Mouse (Mus musculus): ENCODE measurements around the gene Pgm5.
A peak's percentile ranks its signal among the peaks of the same experiment; 100 is the strongest.

The Pgm5 gene

DNA sequence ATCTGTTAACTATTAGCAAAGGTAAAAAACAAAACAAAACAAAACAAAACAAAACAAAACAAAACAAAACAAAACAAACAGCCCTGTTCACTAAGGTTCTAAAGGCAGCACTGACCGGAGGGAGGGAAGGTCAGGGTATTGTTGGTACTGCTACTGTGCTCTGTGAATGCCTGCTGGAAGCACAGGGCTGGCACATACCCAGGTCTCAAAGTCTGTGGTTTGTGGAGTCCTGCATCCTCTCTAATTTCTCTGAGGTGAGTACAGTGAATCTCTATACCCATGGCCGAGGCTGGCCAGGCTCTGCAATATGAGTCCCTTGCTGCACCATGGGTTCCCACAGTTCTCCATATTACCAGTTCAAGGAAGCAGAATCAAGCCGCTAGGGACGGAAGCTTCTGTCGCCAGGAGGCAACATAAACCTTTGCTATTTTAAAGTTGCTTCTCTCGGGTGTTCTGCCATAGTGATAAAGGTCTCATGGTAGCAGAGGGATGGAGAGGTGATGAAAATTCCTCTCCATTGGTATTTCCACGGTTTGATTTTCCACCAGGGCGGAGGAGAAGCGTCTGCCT, 208.3 kb downstream of the Pgm5 start:
- no peak for DNase-seq (ENCODE audit: low spot score)

DNA sequence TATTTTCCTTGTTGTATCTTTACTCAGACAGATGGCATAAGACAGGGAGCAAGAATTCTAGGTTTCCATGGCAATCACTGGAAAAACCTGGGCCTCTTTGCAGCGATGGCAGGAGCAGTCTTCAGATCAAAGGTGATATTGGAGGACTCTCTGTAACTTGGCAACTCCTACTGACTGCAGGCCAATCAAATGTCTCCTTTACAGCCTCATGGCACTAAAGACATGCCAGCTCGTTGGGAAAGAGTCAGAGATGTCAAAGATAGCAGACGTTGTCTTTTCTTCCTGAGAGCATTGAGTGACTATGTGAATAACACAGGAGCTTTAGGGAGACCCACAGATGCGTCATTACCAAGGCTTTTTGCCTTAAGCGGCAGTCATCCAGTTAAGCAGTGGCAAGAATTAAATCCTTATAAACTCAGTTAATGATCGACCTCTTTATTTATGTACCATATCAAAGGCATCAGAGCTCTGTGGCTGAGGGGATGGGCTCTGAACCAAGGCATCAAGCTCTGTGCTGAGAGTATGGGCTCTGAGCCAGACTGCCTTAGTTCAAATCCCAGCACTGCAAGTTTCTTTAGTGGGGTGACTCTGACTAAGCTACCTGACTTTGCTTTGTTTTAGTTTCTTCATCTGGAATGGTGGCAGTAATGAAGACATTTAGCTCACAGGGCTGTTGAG, 209.2 kb downstream of the Pgm5 start:
- DNase-seq (ENCODE audit: low spot score): no peak

DNA sequence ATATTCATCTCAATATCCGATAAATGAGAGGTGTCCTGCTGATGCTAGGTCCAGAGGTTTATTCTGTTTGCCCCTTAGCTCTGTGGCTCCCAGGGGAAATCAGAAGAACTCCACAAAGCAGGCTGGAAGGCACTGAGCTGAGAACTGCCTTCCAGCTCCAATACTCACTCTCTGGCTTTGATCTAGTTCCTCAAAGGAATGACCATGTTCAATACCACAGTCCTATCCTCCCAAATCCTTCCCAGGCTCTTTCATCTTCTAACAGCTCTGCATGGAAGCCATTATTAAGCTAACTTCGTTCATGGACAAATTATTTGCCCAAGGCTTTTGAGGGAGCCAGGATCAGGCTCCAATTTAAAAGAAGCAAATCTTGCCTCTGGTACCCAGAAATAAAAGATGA, 210.1 kb downstream of the Pgm5 start:
- no peak for DNase-seq (ENCODE audit: low spot score)

DNA sequence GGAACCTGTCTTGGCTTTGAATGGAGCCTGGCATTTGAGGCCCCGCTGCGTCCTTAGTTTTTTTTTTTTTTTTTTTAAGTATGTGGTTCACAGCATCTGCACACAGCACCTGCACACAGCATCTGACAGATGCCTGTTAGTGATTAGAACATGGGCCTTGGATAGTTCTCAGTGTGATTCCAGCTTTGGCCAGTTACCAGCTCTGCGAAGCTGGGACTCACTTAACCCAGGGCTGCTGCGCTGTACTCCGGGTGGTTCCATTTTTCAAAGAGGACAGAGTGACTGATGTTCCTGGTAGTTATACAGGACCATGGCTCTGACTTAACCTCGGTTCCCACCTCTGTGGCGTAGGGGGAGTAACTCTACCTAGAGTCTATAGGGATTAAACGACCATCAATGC, 211.2 kb downstream of the Pgm5 start:
- DNase-seq (ENCODE audit: low spot score): no peak

DNA sequence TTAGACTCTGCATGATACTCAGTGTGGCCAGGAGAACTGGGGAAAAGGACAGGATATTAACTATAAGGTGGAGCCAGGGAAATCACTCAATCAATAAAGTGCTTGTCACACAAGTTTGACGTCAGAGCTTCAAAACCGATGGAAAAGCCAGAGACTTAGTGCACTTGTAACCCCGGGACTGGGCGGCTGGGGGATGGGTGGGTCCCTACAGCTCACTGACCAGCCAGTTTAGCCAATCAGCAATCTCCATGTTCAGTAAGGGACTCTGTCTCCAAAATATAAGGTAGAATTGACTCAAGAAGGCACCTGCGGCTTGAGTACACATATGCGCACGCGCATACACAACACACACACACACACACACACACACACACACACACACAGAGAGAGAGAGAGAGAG, 213.6 kb downstream of the Pgm5 start:
- no peak for DNase-seq (ENCODE audit: low spot score)

DNA sequence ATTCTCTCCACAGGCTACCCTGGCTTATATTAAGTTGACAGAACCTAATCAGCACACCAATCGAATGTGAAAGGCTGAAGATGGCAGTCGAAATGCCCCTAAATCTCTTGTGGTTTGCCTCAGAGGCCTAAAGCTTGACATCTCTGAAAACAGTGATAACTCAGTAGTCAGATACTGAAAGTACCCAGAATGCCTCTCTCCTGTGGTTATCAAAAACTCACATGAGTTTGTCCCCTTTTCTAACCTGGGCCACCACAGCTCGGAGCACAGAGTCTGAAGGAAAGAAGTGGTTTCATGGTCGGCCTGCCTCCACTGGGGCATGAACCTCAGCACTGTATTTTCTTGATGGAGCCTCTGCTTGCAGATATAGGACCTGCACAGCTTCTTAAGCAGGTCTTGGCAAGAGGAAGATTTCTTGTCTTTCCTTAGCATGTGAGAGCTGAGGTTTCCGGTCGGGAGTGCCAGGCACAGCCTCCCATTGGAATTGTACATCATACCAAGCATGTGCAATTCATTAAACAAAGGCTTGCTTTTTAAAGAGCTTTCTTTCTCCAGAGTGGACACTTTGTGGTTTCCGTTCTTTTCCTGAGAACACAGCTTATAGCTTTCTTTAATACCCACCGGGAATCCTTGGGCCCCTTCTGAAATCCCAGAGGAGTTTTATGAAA, 215.4 kb downstream of the Pgm5 start:
- DNase-seq (ENCODE audit: low spot score): peak; percentile 10

DNA sequence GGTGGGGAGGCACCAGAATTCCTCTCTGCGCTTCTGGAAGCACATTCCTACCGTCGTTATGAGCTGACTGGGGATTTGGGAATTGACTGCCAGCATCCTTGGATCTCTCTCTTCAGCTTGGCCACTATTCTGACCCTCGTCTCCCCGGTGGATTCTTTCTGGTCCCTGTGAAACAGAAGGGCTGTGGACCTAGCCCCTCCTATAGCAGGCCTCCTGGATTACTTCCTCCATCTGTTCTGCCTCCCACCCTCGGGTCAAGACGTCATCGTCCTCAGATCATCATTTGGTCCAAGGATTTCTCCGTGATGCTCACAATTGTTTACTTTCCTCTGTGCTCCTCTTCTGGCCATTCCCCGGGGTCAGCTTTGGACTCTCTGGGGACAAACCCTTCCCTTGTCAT, 216.7 kb downstream of the Pgm5 start:
- no peak for DNase-seq (ENCODE audit: low spot score)

DNA sequence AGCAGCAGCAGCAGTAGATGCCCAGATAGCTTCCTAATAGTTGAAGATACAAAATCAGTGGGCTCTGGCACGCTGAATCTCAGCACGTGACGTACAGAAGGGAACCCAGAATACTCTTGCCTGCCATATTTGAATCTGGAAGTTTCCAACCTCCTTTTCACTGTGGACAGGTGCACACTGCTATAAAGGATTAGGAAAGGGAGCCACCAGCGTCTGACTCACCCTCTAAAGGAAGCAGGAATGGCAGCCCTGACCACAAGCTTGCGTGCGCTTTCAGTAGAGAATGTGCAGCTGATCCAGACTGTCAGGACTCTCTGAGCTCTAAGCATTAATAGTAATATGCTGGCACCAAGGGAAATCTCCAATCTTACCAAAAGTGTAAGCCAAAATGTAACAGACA, 220.7 kb downstream of the Pgm5 start:
- DNase-seq (ENCODE audit: low spot score): no peak

DNA sequence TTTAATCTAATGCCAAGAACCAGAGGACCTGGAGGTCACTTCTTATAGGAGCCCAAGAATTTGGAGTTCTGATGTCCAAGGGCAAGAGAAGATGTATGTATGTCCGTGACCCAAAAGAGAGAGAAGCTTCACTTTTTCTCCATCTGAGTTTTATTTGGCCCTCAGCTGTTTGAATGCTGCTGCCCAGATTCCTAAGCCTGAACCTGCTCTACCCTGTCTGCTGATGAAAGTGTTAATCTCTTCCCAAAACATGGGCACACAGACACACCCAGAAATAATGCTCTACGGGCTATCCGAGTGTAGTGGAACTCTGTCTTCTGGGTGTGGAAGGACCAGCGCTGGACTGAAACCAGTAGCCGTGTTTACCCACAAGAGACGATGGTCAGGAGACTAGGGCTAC, 223.7 kb downstream of the Pgm5 start:
- no peak for DNase-seq (ENCODE audit: low spot score)

DNA sequence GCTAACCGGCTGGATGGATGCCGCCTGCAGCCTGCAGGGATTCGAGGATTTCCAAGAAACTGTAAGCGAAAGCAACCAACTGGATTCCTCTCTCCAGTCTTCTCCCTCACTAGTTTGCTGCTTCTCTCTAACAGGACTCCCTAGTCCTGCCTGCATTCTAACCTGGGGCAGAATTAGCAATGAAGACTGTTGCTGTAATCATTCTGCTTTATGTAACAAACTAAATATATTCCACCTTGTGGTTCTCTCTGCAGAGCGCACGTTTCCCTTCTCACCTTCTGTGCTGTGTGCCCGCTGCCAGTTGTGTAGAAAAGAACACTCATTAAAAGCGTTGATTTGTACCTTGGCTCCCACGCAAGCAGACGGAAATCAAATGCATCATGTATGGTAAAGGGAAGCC, 225.0 kb downstream of the Pgm5 start:
- no peak for DNase-seq (ENCODE audit: low spot score)

DNA sequence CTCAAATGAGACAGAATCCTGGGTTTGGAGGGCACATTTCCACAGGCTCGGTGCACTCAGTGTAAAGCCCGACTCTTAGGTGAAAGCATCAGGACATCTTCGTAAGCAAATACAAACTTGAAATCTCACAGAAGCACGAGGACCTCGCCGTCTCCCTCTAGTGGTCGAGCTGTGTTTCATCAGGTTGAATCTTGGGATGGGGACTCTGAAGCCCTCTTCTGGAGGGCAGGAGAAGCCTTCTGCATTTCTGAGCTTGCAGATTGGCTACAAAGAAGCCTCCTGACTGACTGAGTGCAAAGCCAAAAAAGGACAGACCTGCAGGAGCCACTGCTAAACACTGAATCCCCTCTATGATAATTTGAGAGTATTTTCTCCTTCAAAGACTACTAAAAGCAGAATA, 227.1 kb downstream of the Pgm5 start:
- DNase-seq (ENCODE audit: low spot score): peak; percentile 49

Data from T-cell, adult 2 months (primary cell).